Mouse (Mus musculus): ENCODE measurements around the gene Psme2.

DNA sequence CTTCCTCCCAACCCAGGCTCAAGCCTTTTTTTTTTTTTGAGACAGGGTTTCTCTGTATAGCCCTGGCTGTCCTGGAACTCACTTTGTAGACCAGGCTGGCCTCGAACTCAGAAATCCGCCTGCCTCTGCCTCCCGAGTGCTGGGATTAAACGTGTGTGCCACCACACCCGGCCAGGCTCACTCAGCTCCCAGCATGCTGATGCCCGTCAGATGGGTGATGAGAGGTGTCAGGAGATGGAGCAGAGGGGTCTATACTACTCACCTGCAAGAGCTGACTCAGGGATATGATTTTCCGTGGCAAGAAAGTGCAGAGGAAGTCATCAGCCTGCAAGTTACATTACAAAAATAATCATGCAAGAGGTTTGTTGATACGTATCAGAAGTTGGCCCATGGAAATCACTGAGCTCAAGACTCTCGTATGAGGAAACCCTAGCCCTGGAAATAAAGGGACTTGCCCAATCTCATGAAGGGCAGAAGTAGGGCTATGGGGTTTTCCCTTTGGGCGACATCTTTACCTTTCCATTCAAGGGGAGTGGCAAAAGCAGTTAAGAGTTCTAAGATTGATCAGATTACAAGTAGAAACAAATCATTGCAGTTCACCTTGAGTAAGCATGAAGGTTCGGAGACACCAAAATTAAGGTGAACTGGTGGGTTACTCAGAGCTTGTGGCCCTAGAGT, 1.0 kb downstream of the Psme2 start:
- TF ChIP-seq CTCF (conservative IDR thresholded peaks at IDR 0.05; ENCODE audit: low read length) (no peak), POU5F1 (IDR thresholded peaks at IDR 0.05; ENCODE audit: borderline replicate concordance, low read length) (no peak)
